Mouse (Mus musculus): ENCODE data around the gene 2210011C24Rik.

The 2210011C24Rik gene

DNA sequence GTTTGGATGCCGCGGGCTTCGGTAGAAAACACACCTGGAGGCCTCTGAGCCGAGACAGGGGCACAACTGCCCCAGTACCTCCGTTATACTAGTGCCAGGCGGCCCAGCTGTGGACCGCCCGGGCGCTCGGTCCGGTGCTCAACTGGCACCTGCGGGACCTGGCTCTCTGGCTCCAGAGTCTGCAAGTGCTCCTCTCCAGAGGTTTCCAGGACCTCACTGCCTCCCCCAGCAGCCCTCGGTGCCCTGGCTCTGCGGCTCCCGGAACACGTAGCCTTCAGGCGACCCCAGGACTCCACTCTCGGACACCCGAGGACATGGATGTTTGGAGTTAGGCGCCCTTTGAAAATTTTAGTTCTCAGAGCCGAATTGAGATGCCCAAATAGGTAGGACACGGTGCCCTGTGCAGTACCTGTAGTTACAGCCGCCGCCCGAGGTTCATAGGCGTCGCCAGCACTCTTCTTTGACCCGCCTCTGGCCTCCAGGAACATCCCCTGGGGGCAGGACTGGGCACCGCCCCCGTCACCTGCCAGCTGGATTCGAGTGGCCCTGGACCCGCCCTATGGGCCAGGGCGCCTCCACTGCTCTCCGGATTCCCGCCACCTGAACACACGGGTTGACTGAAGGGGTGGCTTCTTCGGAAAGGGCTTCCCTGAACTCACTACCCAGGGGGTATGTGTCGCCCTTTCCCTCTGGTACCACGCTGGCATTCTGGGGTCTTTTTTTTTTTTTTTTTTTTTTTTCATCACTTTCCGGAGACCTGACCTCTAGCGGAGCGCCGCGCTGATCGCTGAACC lies at the start of gene 2210011C24Rik:
2210011C24Rik (minus strand) TSS at position 467 of the 794 bp plus-strand sequence.
- DNase-seq, result peak; percentile 68

- no peak for DNase-seq
These were observed 48.3 kb upstream of the 2210011C24Rik start for GRCm38 (mm10) chr8:84060245-84060644.

DNA sequence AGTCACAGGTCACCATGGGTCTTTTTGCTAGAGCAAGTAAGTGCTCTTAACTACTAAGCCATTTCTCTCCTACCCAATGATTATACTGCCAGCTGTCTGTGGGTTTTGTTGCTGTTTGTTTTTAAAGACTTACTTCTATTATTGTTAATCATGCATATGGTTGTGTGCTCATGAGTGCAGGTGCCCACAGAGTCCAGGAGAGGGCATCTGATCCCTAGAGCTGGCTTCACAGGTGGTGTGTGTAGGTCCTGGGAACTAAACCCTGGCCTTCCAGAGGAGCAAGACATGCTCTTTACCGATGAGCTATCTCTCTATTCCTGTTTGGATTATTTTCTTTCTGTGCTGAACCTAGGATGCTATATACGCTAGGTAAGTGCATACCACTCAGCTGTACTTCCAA lies 47.3 kb upstream of the 2210011C24Rik start:
- DNase-seq, result no peak

DNA sequence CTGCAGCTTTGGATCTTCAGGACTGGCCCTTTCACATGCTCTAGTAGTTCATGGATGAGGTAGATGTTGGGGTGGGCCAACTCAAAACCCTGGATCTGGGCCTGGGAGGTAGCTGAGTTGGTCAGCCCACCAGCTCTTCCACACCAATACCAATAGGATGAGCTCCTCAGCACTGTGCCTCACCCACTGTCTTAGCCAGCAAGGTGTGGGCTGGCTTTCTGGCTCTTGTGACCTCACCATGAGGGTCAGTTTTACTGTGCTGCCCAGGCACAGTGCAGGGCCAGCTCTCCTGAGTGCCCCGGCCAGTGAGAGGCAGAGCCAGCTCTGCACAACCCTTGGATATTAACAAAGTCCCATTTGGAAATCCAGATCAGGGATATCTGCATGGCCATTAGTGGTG lies 45.9 kb upstream of the 2210011C24Rik start:
- no peak for DNase-seq

DNA sequence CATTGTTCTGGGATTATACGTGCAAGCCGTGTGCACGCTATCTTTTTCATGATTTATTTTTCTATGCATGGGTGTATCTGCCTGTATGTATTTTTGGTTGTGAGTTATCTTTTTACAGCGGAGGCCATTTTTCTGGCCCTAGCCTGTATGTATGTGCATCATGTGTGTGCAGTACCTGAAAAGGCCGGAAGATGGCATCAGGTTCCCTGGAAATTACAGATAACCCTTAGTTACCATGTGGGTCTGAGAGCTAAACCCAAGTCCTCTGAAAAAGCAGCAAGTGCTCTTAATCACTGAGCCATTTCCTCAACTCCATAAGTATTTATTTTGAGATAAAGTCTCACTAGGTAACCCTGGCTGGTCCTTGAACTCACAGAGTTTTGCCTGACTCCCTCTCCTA lies 41.3 kb upstream of the 2210011C24Rik start:
- no peak for DNase-seq

DNA sequence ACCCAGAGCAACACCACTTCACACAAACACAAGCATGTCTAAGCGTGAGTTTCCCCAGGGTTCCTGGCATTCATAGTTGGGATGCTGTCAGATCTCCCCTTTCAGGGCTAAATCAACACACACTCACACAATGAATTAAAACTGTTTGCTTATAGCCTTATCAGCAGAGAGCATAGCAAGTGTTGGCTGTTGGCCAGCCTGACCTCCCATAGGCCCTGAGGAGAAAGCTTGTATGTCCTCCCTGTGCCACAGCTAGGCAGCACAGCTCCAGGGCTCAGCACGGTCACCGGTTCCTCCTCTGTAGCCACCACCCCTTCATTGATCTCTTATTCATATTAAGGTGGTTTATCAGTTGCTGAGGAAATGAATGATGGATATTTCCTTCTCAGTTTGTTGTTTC lies 40.8 kb upstream of the 2210011C24Rik start:
- no peak for DNase-seq

- DNase-seq, result no peak
These were observed 36.2 kb upstream of the 2210011C24Rik start for GRCm38 (mm10) chr8:84048171-84048570.

DNA sequence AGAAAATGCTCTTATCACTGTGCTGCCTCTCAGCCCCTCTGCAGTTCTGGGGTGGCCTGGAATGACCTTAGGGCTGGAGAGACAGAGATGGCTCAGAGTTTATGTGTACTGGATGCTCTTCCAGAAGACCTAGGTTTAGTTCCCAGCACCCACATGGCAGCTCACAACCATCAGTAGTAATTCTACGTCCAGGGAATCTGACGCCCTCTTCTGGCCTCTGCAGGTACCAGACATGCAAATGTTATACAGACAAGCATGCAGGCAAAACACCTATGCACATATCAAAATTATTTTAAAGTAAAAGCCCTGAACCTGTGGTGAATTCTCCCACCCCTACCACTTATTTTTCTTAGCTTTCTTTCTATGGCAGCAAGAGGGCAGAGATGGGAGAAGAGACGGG lies 34.5 kb upstream of the 2210011C24Rik start:
- DNase-seq, result no peak

DNA sequence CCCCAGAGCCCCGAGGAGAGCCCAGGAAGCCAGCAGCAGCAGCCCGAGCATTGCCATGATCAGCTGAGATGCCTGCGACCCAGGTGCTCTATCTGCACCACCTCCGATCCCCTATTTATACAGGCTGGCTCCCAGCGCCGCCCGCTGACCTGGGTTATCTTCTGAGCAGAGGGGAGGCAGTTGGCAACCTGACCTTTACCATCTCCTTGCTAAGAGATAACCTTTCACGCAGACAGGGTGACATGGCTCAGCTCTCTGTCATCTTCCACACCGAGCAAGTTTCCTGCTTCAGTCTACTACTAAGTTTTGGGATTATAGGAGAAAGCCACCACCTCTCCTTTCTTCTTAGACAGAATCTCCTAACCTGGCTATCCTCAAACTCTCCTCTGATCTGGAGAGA lies 32.9 kb upstream of the 2210011C24Rik start, which contains the start of gene Rln3:
Rln3 (minus strand) TSS at position 101 of the 400 bp plus-strand sequence.
- DNase-seq, result no peak

- no peak for DNase-seq
These were observed 32.1 kb upstream of the 2210011C24Rik start for GRCm38 (mm10) chr8:84044103-84044502.

GRCm38 (mm10) chr8:84042948-84043342 lies 31.0 kb upstream of the 2210011C24Rik start:
- peak; percentile 52 for DNase-seq

DNA sequence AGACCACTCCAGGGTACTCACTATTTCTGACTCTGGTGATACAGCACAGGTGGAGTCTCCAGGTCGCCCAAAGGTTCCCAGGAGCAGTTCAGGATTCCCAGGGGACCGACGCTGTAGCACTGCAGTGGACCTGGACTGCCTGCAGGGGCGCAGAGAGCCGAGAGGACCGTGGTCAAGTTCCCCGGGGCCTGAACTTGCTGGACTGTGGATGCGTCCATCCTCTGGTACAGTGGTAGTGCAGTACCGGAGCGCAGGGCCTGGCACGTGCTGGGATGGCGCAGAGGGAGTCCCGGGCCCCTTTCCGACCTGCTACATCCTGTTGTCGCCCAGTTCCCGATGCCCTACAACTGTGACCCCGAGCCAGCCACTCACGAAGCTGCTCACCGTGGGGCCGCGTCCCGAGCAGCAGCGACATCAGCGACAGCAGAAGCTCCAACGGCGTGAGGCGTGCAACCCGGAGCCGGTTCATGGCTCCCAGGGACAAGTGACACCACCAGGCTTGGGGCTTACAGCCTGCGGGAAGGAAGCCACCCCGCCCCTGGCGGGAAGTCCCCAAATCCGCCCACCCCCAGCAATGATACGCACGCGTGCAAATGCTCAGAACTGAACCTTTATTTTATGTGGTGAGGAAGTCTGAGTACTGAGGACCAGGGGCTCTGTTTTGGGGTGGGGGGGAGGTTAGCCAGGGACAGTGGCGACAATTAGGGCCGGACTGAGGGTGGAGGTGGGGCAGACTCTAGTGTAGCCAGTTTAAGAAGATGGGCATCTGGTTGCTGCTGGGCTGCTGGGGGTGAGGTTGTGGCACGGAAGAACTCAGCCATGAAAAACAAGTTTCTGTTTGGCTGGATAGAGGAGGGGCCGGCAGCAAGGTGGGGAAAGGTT lies 30.3 kb upstream of the 2210011C24Rik start, which contains the start of gene Il27ra:
Il27ra (minus strand) TSS at position 524 of the 882 bp plus-strand sequence.
- peak; percentile 84 for DNase-seq

DNA sequence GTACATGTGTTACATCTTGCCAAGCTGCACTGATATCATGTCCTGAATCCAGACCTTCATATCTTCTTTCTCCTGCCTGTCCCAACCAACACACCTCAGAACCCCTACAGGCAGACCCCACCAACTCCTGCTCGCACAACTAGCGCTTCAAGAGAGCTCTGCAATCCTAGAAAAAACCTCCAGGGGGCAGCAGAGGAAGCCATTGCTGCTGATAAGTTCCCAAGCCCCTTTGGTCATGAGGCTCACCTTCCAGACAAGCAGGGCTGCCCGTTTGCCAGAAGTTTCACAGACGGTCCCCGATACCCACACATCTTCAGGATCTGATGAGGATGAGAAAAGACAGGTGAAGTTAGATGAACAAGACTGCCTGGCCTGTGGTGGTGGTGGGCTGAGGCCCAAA lies 27.1 kb upstream of the 2210011C24Rik start:
- peak; percentile 85 for DNase-seq

DNA sequence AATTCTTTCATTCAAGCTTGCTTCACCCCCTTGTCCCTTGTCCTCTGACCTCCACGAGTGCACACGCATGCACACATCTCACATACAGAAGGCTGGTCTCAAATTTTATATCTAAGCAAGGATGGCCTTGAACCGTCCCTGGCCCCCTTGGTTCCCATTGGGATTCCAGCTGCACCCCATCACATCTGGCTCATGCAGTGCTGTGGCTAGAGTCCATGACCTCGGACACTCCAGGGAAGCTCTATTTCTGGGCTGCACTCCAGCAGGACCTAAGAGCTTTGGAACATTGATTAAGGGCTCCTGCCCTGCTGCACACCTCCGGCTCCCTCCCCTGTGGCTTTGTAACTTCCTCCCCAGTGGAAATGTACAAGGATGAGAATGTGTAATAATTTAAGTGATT lies 26.0 kb upstream of the 2210011C24Rik start:
- DNase-seq, result no peak

DNA sequence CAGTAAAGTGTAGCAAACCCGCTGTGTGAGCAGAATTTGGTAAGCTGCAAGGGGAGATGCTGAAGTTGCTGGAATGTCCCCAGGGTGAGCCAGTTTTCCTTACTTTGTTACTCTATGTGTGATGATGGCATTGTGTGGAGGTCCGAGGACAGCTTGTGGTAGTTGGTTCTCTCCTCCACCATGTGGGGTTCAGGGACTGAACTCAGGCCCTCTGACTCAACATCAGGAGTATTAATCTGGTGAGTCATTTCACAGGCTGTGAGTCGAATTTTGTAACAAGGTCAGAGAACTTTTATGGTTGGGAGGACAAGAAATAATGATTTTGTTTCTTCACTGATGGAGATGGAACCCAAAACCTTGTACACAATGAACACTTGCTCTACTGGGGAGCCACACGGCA lies 20.8 kb upstream of the 2210011C24Rik start:
- no peak for DNase-seq

DNA sequence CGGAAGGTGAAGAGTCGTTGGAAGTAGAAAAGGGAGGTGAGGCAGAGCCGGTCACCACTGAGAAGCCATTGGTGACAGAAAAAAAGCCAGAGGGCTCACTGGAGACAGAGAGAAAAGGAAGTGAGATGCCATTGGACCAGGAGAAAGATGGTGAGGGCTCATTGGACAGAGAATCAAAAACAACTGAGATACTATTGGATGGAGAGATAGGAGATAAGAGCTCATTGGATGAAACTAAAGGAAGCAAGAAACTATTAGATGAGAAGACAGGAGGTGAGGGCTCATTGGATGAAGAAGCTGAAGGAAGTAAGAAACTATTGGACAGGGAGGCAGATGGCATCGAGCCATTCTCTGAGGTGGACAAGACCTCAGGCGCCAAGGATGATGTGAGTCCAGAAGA lies 17.3 kb upstream of the 2210011C24Rik start:
- no peak for DNase-seq

DNA sequence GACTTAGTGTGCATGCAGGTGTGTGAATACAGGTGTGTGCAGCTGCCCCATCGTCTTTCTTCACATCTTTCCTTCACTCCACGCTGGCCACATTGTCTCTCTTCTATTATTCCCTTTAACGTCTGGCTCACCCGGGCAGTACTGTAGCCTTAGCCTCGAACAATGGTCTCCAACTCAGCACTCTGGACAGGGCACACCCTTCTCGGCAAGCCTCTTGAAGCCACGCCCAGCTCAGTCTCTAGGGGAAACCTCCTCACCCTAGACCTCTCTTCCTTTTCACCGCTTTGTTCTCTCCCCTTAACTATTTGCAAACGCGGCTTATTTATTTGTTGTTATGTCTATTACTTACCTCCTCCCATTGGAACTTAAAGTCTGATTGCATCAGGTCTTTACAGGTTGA lies 15.5 kb upstream of the 2210011C24Rik start:
- peak; percentile 47 for DNase-seq

DNA sequence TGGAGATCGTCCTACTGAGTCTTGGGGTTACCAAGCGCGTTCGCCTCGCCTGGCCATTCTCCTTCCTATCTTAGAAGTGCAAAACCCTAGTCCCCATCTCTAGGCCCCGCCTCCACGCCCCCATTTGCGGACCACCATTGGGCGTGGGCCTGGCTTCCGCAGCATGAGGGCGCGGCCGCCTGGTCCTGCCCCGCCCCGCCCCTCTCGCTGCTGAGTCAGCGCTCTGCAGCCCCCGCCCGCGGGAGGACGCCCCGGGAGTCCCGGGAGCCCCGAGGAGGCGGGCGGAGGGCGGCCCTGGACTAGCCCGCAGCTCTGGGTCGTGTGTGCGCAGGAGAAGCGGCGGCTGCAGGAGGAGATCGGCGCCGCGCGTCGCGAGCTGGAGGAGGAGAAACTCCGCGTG lies 13.9 kb upstream of the 2210011C24Rik start:
- peak; percentile 62 for DNase-seq

DNA sequence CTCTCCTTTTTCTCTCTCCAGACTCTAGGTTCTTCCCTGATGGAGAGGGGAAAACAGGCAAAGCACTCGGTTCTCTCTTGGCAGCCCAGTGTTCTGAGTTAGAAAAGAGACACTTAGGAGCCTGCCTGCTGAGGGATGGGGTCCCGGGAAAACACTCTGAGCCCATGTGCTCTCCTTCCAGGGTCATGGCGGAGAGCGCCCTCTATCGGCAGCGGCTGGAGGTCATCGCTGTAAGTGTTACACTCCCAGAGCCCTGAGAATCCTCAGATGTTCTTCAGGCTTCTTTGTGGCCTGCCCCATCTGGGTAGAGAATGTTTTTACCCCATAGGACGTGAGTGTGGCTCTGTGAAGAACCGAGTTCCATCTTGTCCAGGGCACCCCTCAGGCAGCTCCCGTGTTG lies 12.2 kb upstream of the 2210011C24Rik start:
- peak; percentile 72 for DNase-seq

DNA sequence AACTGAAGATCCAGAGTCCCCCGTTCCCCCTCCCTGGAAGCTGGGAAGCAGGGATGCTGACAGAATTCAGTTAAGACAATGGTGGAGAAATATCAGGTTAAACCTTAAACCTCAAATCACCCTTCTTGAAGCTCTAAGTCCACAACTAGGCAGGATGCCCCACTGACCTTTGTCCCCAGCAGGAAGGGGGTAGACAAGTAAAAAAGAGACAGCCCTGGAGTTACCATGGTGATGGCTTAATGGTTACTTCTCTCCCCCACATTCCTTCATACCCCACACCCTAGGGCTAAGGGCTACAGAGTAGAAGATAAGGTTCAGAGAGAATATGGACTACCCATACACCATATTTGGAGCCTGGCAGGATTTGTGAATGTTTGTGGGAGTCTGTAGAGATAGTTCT lies 11.7 kb upstream of the 2210011C24Rik start:
- no peak for DNase-seq

DNA sequence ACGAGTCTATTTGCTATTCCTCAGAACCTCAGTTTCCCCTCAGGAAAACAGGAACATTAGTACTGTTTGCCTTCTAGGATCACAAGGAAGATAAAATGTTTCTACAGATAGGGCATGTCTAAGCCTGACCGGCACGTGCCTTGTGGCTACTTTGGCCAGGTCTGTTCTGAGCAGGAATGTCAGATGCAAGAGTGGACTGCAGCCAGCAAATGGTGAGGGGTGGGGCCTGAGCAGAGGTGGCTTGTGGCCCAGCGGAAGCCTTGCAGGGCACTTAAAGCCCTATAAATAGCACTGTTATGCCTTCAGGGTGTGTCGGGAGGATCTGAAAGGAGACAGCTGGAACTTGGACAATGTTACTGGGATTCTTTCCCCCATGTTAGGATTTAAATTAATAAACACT lies 11.1 kb upstream of the 2210011C24Rik start:
- peak; percentile 83 for DNase-seq

DNA sequence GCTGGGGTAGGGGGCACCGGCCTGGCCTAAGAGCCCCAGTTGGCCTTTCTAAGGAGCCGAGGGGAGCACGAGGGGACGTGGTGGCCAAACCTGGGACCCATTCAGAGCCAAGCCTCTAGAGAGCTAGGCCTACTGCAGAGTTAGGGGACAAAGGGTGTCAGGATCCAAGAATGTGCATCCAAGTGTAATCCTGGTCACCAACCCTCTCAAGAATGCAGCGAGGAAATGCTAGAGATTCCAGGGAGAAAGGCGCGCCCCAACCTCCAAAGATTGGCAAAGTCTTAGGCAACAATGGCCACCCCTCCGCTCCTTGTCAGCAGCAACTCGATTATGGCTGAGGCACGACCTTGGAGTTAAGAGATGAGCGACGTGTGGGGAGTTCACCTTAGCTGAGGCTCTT lies 9.6 kb upstream of the 2210011C24Rik start:
- DNase-seq, result peak; percentile 32

GRCm38 (mm10) chr8:84021096-84021495 lies 9.1 kb upstream of the 2210011C24Rik start, which contains the start of gene Palm3:
Gene Palm3, plus strand, starts transcription at chr8:84021471.
- DNase-seq, result peak; percentile 21

GRCm38 (mm10) chr8:84019738-84020137 lies 7.8 kb upstream of the 2210011C24Rik start:
- DNase-seq, result no peak
